Mouse (Mus musculus) embryonic fibroblast, embryonic 13.5 days (primary cell): Measurements from ENCODE around the gene Etfa.

Source experiments
- CTCF ChIP-seq: IDR thresholded peaks from 2 replicates; pipeline ENCODE4 v1.5.1; 2011; ENCODE audit warnings: mild to moderate bottlenecking, control low read depth, low read length, moderate library complexity, borderline replicate concordance; ENCODE audit not compliant: insufficient read depth
- POLR2A ChIP-seq: IDR thresholded peaks from 2 replicates; pipeline ENCODE4 v1.6.1; 2011; ENCODE audit warnings: low read depth, mild to moderate bottlenecking, control low read depth, low read length, moderate library complexity

DNA sequence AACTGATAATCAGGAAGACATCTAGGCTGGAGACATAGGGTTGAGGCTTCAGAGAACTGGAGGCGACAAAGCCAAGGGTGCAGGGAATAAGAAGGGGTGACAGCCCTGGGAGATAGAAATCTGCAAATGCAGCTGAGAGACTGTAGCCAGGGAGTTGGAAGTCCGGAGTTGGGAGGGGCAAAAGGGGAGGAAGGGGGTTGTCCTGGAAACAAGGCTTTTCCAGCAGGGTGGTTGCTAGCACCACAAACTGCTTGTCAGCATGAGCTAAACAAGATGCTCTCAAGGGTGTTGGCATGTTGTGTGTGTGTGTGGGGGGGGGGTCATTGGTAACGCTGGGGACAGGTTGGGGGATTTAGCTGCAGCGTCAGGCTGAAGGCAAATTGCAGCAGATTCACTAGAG lies 103.2 kb downstream of the Etfa start:
- TF ChIP-seq CTCF (no peak), POLR2A (no peak)
